Mouse (Mus musculus): ENCODE results near the gene Ifngr2. TPM values are rescaled to one million over a fixed set of nuclear protein-coding genes. Genes with fewer than 3 reads are reported as not detected.

The Ifngr2 gene
- total RNA-seq, 4 experiments from 2014 or later: 25.2 to 37.4 (median 32.2) TPM

GRCm38 (mm10) chr16:91565292-91565951 is 18.6 kb downstream of the Ifngr2 start:
- DNase-seq (ENCODE audit: low spot score in 2 of 2): no peak

- no peak for DNase-seq (ENCODE audit: low spot score in 2 of 2)
Observed at GRCm38 (mm10) chr16:91566002-91566401, 19.1 kb downstream of the Ifngr2 start.

GRCm38 (mm10) chr16:91568960-91569359 is 22.1 kb downstream of the Ifngr2 start:
- DNase-seq (ENCODE audit: low spot score in 2 of 2): no peak

- no peak for DNase-seq (ENCODE audit: low spot score in 2 of 2)
Observed at GRCm38 (mm10) chr16:91571105-91571504, 24.2 kb downstream of the Ifngr2 start.

GRCm38 (mm10) chr16:91575151-91575550 is 28.3 kb downstream of the Ifngr2 start:
- DNase-seq (ENCODE audit: low spot score in 2 of 2): no peak

GRCm38 (mm10) chr16:91578980-91579720 is 32.3 kb downstream of the Ifngr2 start:
- no peak for DNase-seq (ENCODE audit: low spot score in 2 of 2)

- no peak for DNase-seq (ENCODE audit: low spot score in 2 of 2)
Observed at GRCm38 (mm10) chr16:91582307-91582706, 35.4 kb downstream of the Ifngr2 start.

GRCm38 (mm10) chr16:91585617-91586016 is 38.7 kb downstream of the Ifngr2 start:
- DNase-seq (ENCODE audit: low spot score in 2 of 2): no peak

GRCm38 (mm10) chr16:91586244-91586643 is 39.4 kb downstream of the Ifngr2 start:
- DNase-seq (ENCODE audit: low spot score in 2 of 2): no peak

GRCm38 (mm10) chr16:91587730-91588453 is 41.0 kb downstream of the Ifngr2 start:
- DNase-seq (ENCODE audit: low spot score in 2 of 2): no peak

- DNase-seq (ENCODE audit: low spot score in 2 of 2): no peak
Observed at GRCm38 (mm10) chr16:91588703-91589102, 41.8 kb downstream of the Ifngr2 start.

- DNase-seq (ENCODE audit: low spot score in 2 of 2): no peak
Observed at GRCm38 (mm10) chr16:91592162-91592561, 45.3 kb downstream of the Ifngr2 start.

- DNase-seq (ENCODE audit: low spot score in 2 of 2): no peak
Observed at GRCm38 (mm10) chr16:91593262-91593661, 46.4 kb downstream of the Ifngr2 start.

GRCm38 (mm10) chr16:91595076-91595475 is 48.2 kb downstream of the Ifngr2 start:
- no peak for DNase-seq (ENCODE audit: low spot score in 2 of 2)

- no peak for DNase-seq (ENCODE audit: low spot score in 2 of 2)
Observed at GRCm38 (mm10) chr16:91596397-91596778, 49.5 kb downstream of the Ifngr2 start.

GRCm38 (mm10) chr16:91596779-91597671 is 50.2 kb downstream of the Ifngr2 start:
- DNase-seq (ENCODE audit: low spot score in 2 of 2): peak in 1 of 2 experiments; percentile 27

GRCm38 (mm10) chr16:91597672-91598010 is 50.8 kb downstream of the Ifngr2 start, which contains the start of gene Tmem50b:
Gene Tmem50b, minus strand, starts transcription at chr16:91597800.
- peak; percentile 93 to 98 for DNase-seq (ENCODE audit: low spot score in 2 of 2)

GRCm38 (mm10) chr16:91599242-91599641 is 52.4 kb downstream of the Ifngr2 start:
- DNase-seq (ENCODE audit: low spot score in 2 of 2): no peak

GRCm38 (mm10) chr16:91601081-91601480 is 54.2 kb downstream of the Ifngr2 start:
- DNase-seq (ENCODE audit: low spot score in 2 of 2): no peak

- DNase-seq (ENCODE audit: low spot score in 2 of 2): no peak
Observed at GRCm38 (mm10) chr16:91601693-91602092, 54.8 kb downstream of the Ifngr2 start.

GRCm38 (mm10) chr16:91605156-91605555 is 58.3 kb downstream of the Ifngr2 start:
- DNase-seq (ENCODE audit: low spot score in 2 of 2): no peak
